Mouse (Mus musculus) layer of hippocampus, adult 18-20 months (tissue): Measurements from ENCODE around the gene Ndufb7. TPM values are rescaled to one million over a fixed set of nuclear protein-coding genes. Genes with fewer than 3 reads are reported as not detected.

Experiments used
- DNase-seq, 2 experiments: peaks; one replicate each; pipeline ENCODE4 v3.0.0; 2022; ENCODE audit warnings: low spot score in 2 of 2
- total RNA-seq, 2 experiments: library from RNA; stranded (reverse); gene quantifications; 2 replicates each; pipeline ENCODE4 v1.2.3; 2021

Gene Ndufb7
- total RNA-seq, 2 experiments from 2014 or later: 161 to 162 TPM

- no peak for DNase-seq
These were observed 33.3 kb downstream of the Ndufb7 start for GRCm38 (mm10) chr8:83599814-83600213.

DNA sequence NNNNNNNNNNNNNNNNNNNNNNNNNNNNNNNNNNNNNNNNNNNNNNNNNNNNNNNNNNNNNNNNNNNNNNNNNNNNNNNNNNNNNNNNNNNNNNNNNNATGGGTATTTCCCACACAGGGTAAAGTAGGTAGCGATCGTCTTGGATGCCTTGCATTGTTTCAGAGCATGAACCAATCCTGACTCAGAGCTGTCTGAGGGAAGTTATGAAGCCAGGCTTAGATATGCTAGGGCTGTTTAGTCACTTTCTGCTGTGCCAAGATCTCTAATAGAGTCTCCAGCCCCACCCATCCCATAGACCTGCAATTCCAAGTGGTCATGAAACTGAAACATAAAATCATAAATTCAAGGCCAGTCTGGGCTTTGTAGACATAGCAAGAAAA lies 36.2 kb downstream of the Ndufb7 start:
- no peak for DNase-seq

DNA sequence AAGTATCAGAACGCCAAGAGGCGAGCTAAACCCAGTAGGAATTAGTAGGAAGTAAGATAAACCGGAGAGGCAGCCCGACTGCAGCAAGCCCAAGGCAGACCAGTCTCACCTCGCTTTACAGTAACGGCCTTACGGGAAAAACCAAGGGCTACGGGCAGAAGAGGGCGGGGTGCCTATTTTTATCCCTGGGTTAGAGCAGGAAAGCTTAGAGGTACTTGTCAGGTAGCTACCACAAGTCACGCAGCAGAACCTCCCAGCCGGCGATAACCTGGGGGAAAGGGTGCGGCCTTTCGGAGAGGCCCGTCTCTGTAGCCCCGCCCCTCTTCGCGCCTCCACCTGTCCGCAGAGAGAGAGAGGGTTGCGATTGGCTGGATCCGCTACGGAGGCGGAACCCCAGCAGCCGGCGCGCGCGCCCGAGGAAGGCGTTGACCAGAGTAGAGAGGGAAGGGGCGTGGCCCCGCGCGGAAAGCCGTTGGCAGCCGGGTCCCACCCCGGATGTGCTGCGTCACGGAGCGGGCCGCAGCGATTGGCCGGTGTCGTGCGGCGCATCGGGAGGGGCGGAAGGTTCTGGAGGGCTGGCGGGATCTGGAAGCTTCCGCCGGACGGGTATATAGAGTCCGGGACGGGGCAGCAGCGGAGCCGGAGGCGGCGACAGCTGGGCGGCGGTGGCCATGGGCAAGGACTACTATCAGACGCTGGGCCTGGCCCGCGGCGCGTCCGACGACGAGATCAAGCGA lies 41.4 kb downstream of the Ndufb7 start, which contains the start of the genes Tecr and Dnajb1:
Gene Tecr (minus strand): TSS at position 311 of the 737 bp plus-strand sequence.
Gene Dnajb1 (plus strand): TSS at position 533 of the 737 bp plus-strand sequence.
- peak; percentile 99 for DNase-seq

- peak; percentile 81 to 88 for DNase-seq
These were observed 41.9 kb downstream of the Ndufb7 start for GRCm38 (mm10) chr8:83608398-83608829.

- peak in 1 of 2 experiments; percentile 51 for DNase-seq
These were observed 42.6 kb downstream of the Ndufb7 start for GRCm38 (mm10) chr8:83609086-83609485.

GRCm38 (mm10) chr8:83609547-83610180 lies 43.2 kb downstream of the Ndufb7 start:
- no peak for DNase-seq

GRCm38 (mm10) chr8:83611921-83612320 lies 45.5 kb downstream of the Ndufb7 start:
- no peak for DNase-seq

DNA sequence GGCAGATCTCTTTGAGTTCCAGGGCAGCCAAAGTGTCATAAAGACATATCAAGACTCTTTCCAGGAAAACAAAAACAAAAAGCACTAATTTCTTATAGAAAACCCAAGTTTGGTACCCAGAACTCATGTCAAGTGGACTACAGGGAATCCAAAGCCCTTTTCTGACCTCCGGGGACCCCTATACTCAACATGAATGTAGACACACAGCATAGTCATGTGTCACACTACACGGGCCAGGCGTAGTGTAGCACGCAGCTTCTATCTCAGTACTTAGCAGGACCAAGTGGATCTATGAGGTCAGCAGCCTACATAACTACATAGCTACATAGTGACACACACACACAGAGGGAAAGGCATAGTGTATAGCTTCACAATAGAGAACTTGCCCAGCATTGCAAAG lies 47.2 kb downstream of the Ndufb7 start:
- no peak for DNase-seq

GRCm38 (mm10) chr8:83616625-83617024 lies 50.2 kb downstream of the Ndufb7 start:
- no peak for DNase-seq

DNA sequence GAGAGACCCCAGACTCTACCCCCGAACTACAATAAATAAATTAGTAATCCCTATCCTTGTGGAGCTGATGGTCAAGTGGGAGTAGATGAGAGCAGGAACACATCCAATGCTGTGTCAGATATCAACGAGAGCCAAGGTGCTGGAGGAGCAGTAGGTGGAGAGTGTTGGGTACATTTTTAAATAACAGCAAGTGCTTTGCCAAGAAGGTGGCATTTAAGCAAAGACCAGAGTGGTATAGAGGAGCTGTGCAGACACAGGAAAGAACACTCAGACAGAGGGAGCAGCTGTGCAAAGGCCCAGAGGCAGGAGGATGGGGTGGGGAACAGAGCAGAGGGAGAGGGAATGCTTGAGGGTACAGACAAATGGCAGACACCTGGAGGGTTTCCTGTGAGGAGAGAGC lies 50.6 kb downstream of the Ndufb7 start:
- DNase-seq: no peak

GRCm38 (mm10) chr8:83618566-83618965 lies 52.1 kb downstream of the Ndufb7 start:
- no peak for DNase-seq

DNA sequence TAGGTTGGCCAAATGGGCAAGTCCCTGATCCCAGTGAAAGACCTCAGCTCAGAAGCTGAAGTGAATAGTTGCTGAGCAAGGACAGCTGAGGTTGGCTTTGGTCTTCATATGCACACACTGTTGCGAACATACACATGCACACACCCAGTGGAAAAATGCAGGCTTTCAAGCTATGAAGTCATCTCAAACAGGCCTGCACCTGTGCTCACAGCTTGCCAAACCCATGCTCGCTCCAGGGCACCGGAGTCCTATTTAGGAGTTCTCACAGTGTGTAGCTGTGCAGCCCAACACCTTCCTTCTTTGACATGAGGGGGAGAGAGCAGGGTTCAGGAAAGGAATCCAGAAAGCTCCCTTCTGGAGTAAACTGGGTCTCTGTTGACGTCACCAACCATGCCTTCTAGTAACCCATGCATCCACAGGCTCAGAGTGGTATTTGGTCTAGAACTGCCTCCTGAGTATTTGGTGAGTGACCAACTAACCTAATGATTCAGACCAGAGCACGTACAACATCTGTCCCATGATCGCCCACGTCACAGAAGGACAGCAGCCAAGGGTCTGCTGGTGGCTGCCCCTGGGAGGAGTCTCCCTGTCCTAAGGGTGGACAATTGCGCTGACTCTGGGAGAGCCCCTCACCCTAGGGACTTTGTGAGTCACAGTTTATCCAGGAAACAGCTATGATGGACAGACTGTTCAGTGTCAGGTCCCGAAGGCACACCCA lies 53.3 kb downstream of the Ndufb7 start:
- no peak for DNase-seq

Other genes starting within 250 kb of the Ndufb7 start
- 10 to 100 TPM; 13.7 to 13.9 TPM for gene Elmod2, start 234.2 kb upstream of the Ndufb7 start, total RNA-seq
- not detected for gene Mgat4d, start 218.2 kb upstream of the Ndufb7 start, total RNA-seq
- gene Clgn, start 176.8 kb upstream of the Ndufb7 start, total RNA-seq: 1 to 10 TPM; 7.9 to 8.1 TPM
- 100 to 1,000 TPM; 221 to 233 TPM for gene Scoc, start 108.3 kb upstream of the Ndufb7 start, total RNA-seq
- gene Olfr370, start 30.9 kb upstream of the Ndufb7 start, total RNA-seq: not detected
- gene Tecr, start 41.3 kb downstream of the Ndufb7 start, total RNA-seq: 100 to 1,000 TPM; 550 to 556 TPM
- 10 to 100 TPM; 53.6 to 58.1 TPM for gene Dnajb1, start 41.5 kb downstream of the Ndufb7 start, total RNA-seq
- 10 to 100 TPM; 52.1 to 59.2 TPM for gene Gipc1, start 86.0 kb downstream of the Ndufb7 start, total RNA-seq
- gene Ptger1, start 100.0 kb downstream of the Ndufb7 start, total RNA-seq: under 1 TPM; 0.57 to 0.79 TPM
- 10 to 100 TPM; 43.5 to 46.1 TPM for gene Pkn1, start 132.5 kb downstream of the Ndufb7 start, total RNA-seq
- 10 to 100 TPM; 14.9 to 16.8 TPM for gene Ddx39, start 148.5 kb downstream of the Ndufb7 start, total RNA-seq
- gene Adgre5, start 174.7 kb downstream of the Ndufb7 start, total RNA-seq: 10 to 100 TPM in 1 of 2 experiments, 1 to 10 TPM in 1; 8.8 to 10.5 TPM